Mouse (Mus musculus) stomach, postnatal 0 days (tissue): Measurements from ENCODE around the gene Fto. TPM values are rescaled to one million over a fixed set of nuclear protein-coding genes. Genes with fewer than 3 reads are reported as not detected.

Experiments
- ATAC-seq: fragments of 200-750 bp; cut with Nextera tagmentation; 2 replicates; pipeline ENCODE4 v1.8.0; 2017; ENCODE audit not compliant: low FRiP score, low TSS enrichment
- DNase-seq: peaks from one replicate; pipeline ENCODE4 v3.0.0-alpha.2; 2016; ENCODE audit warnings: low spot score
- H3K27ac ChIP-seq: fragments of 300-500 bp; sonication (generic); replicated peaks from 2 replicates; pipeline ENCODE4 v1.5.1; 2014; ENCODE audit warnings: mild to moderate bottlenecking, control low read depth
- H3K27me3 ChIP-seq: fragments of 300-500 bp; sonication (generic); 2 replicates; pipeline ENCODE4 v1.6.1; 2014; ENCODE audit warnings: low read length; ENCODE audit not compliant: control insufficient read depth, insufficient read depth
- H3K36me3 ChIP-seq: fragments of 300-500 bp; sonication (generic); 2 replicates; pipeline ENCODE4 v1.6.1; 2014; ENCODE audit warnings: low read length, mixed read lengths; ENCODE audit not compliant: control insufficient read depth, insufficient read depth
- H3K4me1 ChIP-seq: fragments of 300-500 bp; sonication (generic); replicated peaks from 2 replicates; pipeline ENCODE4 v1.6.1; 2014; ENCODE audit warnings: antibody characterized with exemption; ENCODE audit not compliant: control insufficient read depth, insufficient read depth
- H3K4me2 ChIP-seq: fragments of 300-500 bp; sonication (generic); replicated peaks from 2 replicates; pipeline ENCODE4 v1.6.1; 2014; ENCODE audit warnings: low read depth, mild to moderate bottlenecking, control low read depth, moderate library complexity
- H3K4me3 ChIP-seq: fragments of 300-500 bp; sonication (generic); 2 replicates; pipeline ENCODE4 v1.5.1; 2014; ENCODE audit warnings: low read depth, low read length, control low read depth
- H3K9ac ChIP-seq: fragments of 300-500 bp; sonication (generic); 2 replicates; pipeline ENCODE4 v1.6.1; 2014; ENCODE audit warnings: mild to moderate bottlenecking, low read length, control low read depth, mixed read lengths
- H3K9me3 ChIP-seq: fragments of 300-500 bp; sonication (generic); 2 replicates; pipeline ENCODE4 v1.6.1; 2016; ENCODE audit warnings: low read length; ENCODE audit not compliant: control insufficient read depth
- CTCF ChIP-seq: IDR thresholded peaks from 2 replicates; pipeline ENCODE4 v1.5.1; 2016; ENCODE audit warnings: antibody characterized with exemption, low read depth, mild to moderate bottlenecking, moderate library complexity
- EP300 ChIP-seq: optimal IDR thresholded peaks from 2 replicates; pipeline ENCODE3; 2016; ENCODE audit warnings: antibody characterized with exemption
- WGBS: fragments of 180-500 bp; shearing (Covaris S2); extraction: QIAGEN DNeasy Blood & Tissue Kit; methylation state at CpG from one replicate; pipeline ENCODE4 v1.1.7; 2014; 5-methylcytosine and 5-hydroxymethylcytosine counted together
- polyA plus RNA-seq: library from polyadenylated mRNA; unstranded; fragments of >200 nt; fragmentation: Nextera tagmentation; extraction: Ambion mirVana; gene quantifications from 2 replicates; pipeline ENCODE4 v1.2.1, GENCODE M21; 2015

Gene Fto
- polyA plus RNA-seq, 1 experiment from 2014 or later: 25.7 TPM

DNA sequence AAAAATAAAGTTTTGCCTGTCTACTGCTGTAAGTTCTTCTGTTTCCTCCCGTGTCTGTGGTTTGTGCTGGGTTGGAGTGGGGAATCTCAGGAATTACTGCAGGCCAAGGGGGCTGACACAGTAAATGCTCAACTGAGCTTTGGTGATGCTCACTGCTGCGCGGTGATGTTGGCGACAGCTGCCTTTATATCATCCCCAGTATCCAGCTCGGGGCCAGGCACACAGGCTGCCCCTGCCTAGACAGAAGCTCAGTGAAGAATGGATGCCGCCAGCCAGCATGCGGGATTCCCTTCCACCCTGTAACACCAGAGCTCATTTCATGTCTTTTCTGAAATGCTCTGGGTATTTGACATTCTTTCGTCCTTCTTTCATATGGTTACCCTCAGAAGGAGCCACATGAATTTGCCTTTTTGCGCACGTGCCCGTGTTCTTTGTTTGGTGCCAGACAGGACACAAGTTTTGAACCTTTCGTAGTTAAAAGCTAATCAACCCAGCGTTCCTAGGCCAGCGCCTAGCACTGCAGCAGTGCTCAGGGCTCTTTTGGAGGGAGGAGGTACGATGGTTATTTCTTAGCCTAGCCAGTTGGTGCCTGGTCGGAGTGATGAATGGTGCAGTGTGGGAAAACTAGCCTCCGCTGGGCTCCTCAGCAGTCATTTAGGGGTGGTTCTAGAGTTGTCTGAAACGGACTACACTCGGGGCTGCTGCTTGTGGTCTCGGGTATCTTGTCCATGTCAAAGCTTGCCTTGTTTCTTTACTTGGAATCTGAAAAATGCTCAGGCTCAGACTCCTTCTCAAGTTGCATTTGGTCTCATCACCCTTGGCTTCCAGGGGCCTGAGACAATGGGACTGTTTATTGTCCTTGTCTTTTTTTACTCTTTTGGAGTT lies 62.0 kb downstream of the Fto start:
- ATAC-seq (no peak), DNase-seq (no peak)
- H3K4me2 ChIP-seq: no peak overlapping the region
- H3K9ac ChIP-seq: no peak overlapping the region
- H3K9me3 ChIP-seq: no peaks in the 10 kb centered on the region
- 0 out of 2 replicates have a peak, but pooled peaks cover 6% of the 10 kb centered on the region for H3K4me1 ChIP-seq
- WGBS: 68% methylated on average over 20 of the region's 20 CpGs
- H3K27ac ChIP-seq: no peak overlapping the region
- H3K4me3 ChIP-seq: no peak overlapping the region
- TF ChIP-seq EP300: no peak
- no peak for TF ChIP-seq CTCF
- no peaks in the 10 kb centered on the region for H3K27me3 ChIP-seq
- no peaks in the 10 kb centered on the region for H3K36me3 ChIP-seq

DNA sequence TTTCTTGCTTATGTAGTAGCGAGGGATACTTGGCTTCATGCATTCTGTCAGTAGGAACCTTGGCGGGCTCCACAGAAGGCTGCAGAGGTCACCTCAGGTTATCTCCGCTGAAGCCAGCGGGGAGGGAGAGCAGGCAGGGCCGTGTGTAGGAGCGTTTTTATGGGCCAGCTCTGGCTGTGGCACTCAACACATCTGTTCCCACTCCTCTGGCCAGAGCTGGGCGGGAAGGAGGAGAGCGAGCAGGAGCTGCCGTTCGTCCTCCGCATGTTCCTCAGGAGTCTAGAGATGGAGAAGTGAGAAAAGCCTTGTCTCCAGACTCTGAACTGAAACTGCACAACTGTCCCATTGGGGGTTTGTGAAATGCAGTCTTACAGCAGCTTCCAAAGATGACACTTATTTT lies 63.5 kb downstream of the Fto start:
- TF ChIP-seq CTCF: no peak
- TF ChIP-seq EP300: no peak
- Histone ChIP-seq H3K4me2 (no peak overlapping the region), H3K36me3 (no peaks in the 10 kb centered on the region), H3K27ac (no peak overlapping the region), H3K9ac (no peak overlapping the region), H3K4me3 (no peak overlapping the region), H3K4me1 (0 out of 2 replicates have a peak, but pooled peaks cover 8% of the 10 kb centered on the region), H3K9me3 (no peaks in the 10 kb centered on the region), H3K27me3 (no peaks in the 10 kb centered on the region)
- DNase-seq (no peak), ATAC-seq (no peak)
- WGBS: 49% methylated on average over 11 of the region's 11 CpGs

DNA sequence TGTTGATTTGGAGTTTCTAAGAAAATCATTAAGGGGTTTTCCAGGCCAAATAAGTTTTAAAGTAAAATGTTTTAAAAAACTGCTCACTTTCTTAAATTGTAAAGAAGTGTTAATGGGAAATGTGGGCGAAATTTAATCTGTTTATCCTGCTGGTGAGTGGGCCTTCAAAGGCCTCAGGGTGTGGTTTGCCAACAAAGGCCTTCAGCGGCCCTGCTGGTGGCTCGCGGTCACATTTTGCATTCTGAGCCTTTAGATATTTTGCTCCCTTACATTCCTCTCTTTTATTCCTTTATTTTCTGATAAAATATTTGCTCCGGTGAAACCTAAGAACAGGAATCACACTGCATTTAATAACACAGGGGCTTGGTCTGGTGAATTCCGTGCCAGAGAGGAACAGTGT lies 64.0 kb downstream of the Fto start:
- no peaks in the 10 kb centered on the region for H3K9me3 ChIP-seq
- no peak overlapping the region for H3K27ac ChIP-seq
- H3K4me3 ChIP-seq: no peak overlapping the region
- ATAC-seq: no peak
- 48% methylated on average over 6 of the region's 6 CpGs for WGBS
- no peaks in the 10 kb centered on the region for H3K27me3 ChIP-seq
- DNase-seq: no peak
- no peak overlapping the region for H3K4me2 ChIP-seq
- H3K36me3 ChIP-seq: no peaks in the 10 kb centered on the region
- TF ChIP-seq EP300: no peak
- TF ChIP-seq CTCF: no peak
- 0 out of 2 replicates have a peak, but pooled peaks cover 8% of the 10 kb centered on the region for H3K4me1 ChIP-seq
- H3K9ac ChIP-seq: no peak overlapping the region

DNA sequence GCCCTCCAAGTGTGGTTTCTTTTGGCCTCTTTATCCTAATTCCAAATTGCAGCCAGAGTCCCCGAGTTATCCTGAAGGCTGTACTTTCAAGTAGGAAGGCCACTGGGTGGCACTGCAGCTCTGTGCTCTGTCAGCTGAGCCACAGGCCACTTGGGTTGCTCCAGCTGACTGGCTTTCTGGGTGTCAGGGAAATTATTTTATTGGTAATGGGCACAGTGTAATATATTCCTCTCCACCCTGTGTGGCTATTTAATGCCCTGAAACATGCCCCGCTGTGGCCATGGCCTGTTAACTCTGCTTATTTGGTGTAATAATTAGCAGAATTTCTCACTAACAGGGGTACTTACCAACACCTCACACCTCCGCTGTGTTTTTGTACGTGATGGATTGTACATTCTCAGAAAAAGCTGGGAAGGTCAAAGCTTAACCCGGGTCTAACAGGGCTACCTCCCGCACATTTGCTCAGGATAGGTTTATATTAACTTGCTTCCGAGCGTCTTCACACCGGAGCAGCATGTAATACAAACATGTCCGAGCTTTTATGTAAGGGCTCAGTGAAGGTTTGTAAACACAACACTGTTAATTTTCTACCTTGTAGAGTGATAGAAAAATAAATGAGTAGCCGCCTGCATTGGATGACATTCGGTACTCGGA lies 65.6 kb downstream of the Fto start:
- Histone ChIP-seq H3K36me3 (no peaks in the 10 kb centered on the region), H3K27me3 (no peaks in the 10 kb centered on the region), H3K9me3 (no peaks in the 10 kb centered on the region), H3K4me1 (0 out of 2 replicates have a peak, but pooled peaks cover 8% of the 10 kb centered on the region), H3K4me3 (no peak overlapping the region), H3K9ac (no peak overlapping the region), H3K27ac (no peak overlapping the region), H3K4me2 (no peak overlapping the region)
- TF ChIP-seq CTCF (peak; percentile 92), EP300 (no peak)
- DNase-seq (peak; percentile 84), ATAC-seq (peak; percentile 42; the same call in 1 of the 2 replicates)
- WGBS: 33% methylated on average over 13 of the region's 13 CpGs

DNA sequence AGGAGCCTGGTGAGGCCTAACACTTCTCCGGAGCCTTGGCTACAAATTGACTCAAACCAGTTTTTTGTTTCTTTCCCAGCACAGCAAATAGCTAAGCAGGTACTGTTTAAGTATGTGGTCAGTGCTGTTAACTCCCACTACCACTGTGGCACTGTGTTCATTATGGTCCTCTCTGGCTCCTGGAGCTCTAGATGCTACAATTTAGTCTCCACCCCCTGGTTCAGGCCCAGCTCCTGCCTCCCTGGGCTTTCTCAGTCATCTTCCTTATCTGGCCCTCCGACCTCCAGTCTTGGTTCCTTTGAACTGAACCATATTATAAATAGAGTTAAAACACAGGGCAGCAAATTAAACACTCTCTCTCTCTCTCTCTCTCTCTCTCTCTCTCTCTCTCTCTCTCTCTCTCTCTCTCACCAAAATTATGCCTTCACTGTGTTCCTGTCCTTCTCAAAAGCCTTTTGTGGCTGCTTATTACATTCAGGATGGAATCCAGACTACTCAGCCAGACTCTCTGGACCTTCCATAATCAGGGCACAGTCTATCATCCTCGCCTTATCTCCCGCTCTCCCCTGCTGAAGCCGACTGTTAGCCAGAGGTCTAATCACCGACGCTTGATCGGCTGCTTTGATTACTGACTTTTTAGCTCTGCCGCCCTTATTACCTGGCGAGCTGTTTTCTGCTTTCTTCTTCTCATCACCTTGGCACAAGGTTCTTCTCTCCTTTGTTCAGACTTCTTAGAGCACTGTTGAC lies 67.6 kb downstream of the Fto start:
- ATAC-seq: peak; percentile 10; the same call in 1 of the 2 replicates

More for the DNA sequence above, 67.6 kb downstream of the Fto start:
- TF ChIP-seq CTCF: no peak
- TF ChIP-seq EP300: no peak
- no peak overlapping the region for H3K4me2 ChIP-seq
- no peak for DNase-seq
- H3K9me3 ChIP-seq: no peaks in the 10 kb centered on the region
- H3K36me3 ChIP-seq: no peaks in the 10 kb centered on the region
- 34% methylated on average over 10 of the region's 10 CpGs for WGBS
- H3K27me3 ChIP-seq: no peaks in the 10 kb centered on the region
- H3K9ac ChIP-seq: no peak overlapping the region
- H3K4me3 ChIP-seq: no peak overlapping the region
- H3K27ac ChIP-seq: peak overlapping the region; percentile 77
- H3K4me1 ChIP-seq: 0 out of 2 replicates have a peak, but pooled peaks cover 3% of the 10 kb centered on the region
